In genomic region chr11:62550727-62551225, GRCm38 (mm10) we compare ENCODE assay signal across 8 mouse cellular contexts. TPM values are rescaled to one million over a fixed set of nuclear protein-coding genes. Genes with fewer than 3 reads are reported as not detected.
DNase-seq lines count a peak whose midpoint lies in the region; ATAC-seq and TF ChIP-seq lines count a peak whose summit lies in the region.

Gene Ubb (plus strand): TSS chr11:62551171.

- H3K9ac ChIP-seq in kidney, embryonic 14.5 days (ENCODE audit: low read depth, low read length), result peak within 1 kb of the TSS; percentile 92
- peak within 1 kb of the TSS; percentile 79 for H3K9ac ChIP-seq in limb, embryonic 15.5 days

- H3K4me1 ChIP-seq in bone marrow macrophage, adult 2 months (ENCODE audit: control insufficient read depth, insufficient read depth, low read length), result peaks cover 7% of the 10 kb centered on the region
- H3K4me1 ChIP-seq in embryonic fibroblast, embryonic 13.5 days (ENCODE audit: control insufficient read depth, insufficient read depth, low read length), result peaks cover 5% of the 10 kb centered on the region
- H3K4me1 ChIP-seq in kidney, embryonic 14.5 days (ENCODE audit: control insufficient read depth, insufficient read depth, low read length), result peaks cover 17% of the 10 kb centered on the region
- peaks cover 26% of the 10 kb centered on the region for H3K4me1 ChIP-seq in limb, embryonic 15.5 days

- peak; percentile 100 for DNase-seq in 416B (ENCODE audit: low read depth)
- DNase-seq in heart, adult 9 months (ENCODE audit: low spot score in 2 of 2), result peak; percentile 98 to 99
- peak; percentile 96 to 97 for DNase-seq in monocyte, adult 2 months (ENCODE audit: low read depth in 1 of 2, low spot score in 2 of 2)
- peak; percentile 99 for DNase-seq in spleen, postnatal 36 days (ENCODE audit: low spot score in 2 of 2)

- under 1% methylated on average over 38 of the region's 40 CpGs for WGBS in kidney, embryonic 14.5 days
- under 1% methylated on average over 40 of the region's 40 CpGs for WGBS in limb, embryonic 15.5 days

- H3K9me3 ChIP-seq in kidney, embryonic 14.5 days (ENCODE audit: control insufficient read depth, low read length), result no peaks in the 10 kb centered on the region
- H3K9me3 ChIP-seq in limb, embryonic 15.5 days, result no peaks in the 10 kb centered on the region

- peak within 1 kb of the TSS; percentile 100 for H3K27ac ChIP-seq in bone marrow macrophage, adult 2 months (ENCODE audit: insufficient read depth, low read depth, low read length)
- peak within 1 kb of the TSS; percentile 94 for H3K27ac ChIP-seq in embryonic fibroblast, embryonic 13.5 days (ENCODE audit: insufficient read depth, low read length)
- peak within 1 kb of the TSS; percentile 98 for H3K27ac ChIP-seq in kidney, embryonic 14.5 days (ENCODE audit: low read depth, low read length)
- peak within 1 kb of the TSS; percentile 98 for H3K27ac ChIP-seq in limb, embryonic 15.5 days

- H3K36me3 ChIP-seq in kidney, embryonic 14.5 days (ENCODE audit: control insufficient read depth, insufficient read depth, low read length), result peaks cover 26% of the 10 kb centered on the region
- H3K36me3 ChIP-seq in limb, embryonic 15.5 days, result peaks cover 20% of the 10 kb centered on the region; the same call in 1 of the 2 replicates

- no peak for TF ChIP-seq CTCF in bone marrow macrophage, adult 2 months (IDR thresholded peaks at IDR 0.05; ENCODE audit: low read depth, low read length)
- no peak for TF ChIP-seq CTCF in embryonic fibroblast, embryonic 13.5 days (IDR thresholded peaks at IDR 0.05; ENCODE audit: borderline replicate concordance, insufficient read depth, low read length)

- H3K4me2 ChIP-seq in kidney, embryonic 14.5 days (replicated peaks; ENCODE audit: low read depth, low read length), result peak within 1 kb of the TSS; percentile 90
- peak within 1 kb of the TSS; percentile 80 for H3K4me2 ChIP-seq in limb, embryonic 15.5 days

- peak; percentile 97 for ATAC-seq in kidney, embryonic 14.5 days (ENCODE audit: low FRiP score, low TSS enrichment)
- peak; percentile 97 for ATAC-seq in limb, embryonic 15.5 days (ENCODE audit: insufficient number of reproducible peaks, low FRiP score, low TSS enrichment, low read depth)

- TF ChIP-seq POLR2A in bone marrow macrophage, adult 2 months (IDR thresholded peaks at IDR 0.05; ENCODE audit: borderline replicate concordance, low read depth, low read length), result no peak
- peak; percentile 79 for TF ChIP-seq POLR2A in embryonic fibroblast, embryonic 13.5 days (IDR thresholded peaks at IDR 0.05; ENCODE audit: low read depth, low read length)

- H3K27me3 ChIP-seq in kidney, embryonic 14.5 days (ENCODE audit: control insufficient read depth, insufficient read depth, low read length), result no peaks in the 10 kb centered on the region
- no peaks in the 10 kb centered on the region for H3K27me3 ChIP-seq in limb, embryonic 15.5 days

- H3K4me3 ChIP-seq in bone marrow macrophage, adult 2 months (ENCODE audit: insufficient read depth, low read length), result peak within 1 kb of the TSS; percentile 79
- peak within 1 kb of the TSS; percentile 91 for H3K4me3 ChIP-seq in embryonic fibroblast, embryonic 13.5 days (ENCODE audit: insufficient read depth, low read length)
- peak within 1 kb of the TSS; percentile 78 for H3K4me3 ChIP-seq in kidney, embryonic 14.5 days (ENCODE audit: low read length)
- H3K4me3 ChIP-seq in limb, embryonic 15.5 days, result peak within 1 kb of the TSS; percentile 65

RNA-seq across cellular contexts. Expression of gene Ubb, which starts in this region (rescaled TPM):
- 902 and 1,063 TPM in 2 replicates for polyA plus RNA-seq in bone marrow macrophage, adult 2 months (2012; ENCODE audit: insufficient read depth, insufficient read length, missing spikeins)
- 493 and 593 TPM in 2 replicates for polyA plus RNA-seq in embryonic fibroblast, embryonic 13.5 days (2011; ENCODE audit: insufficient read length, low read depth, missing spikeins)
- polyA plus RNA-seq in kidney, embryonic 14.5 days (2014; fragmentation: Nextera tagmentation; extraction: Ambion mirVana), result 3,178 and 3,504 TPM in 2 replicates
- polyA plus RNA-seq in limb, embryonic 15.5 days (2015; fragmentation: Nextera tagmentation; extraction: Ambion mirVana), result 3,280 and 3,478 TPM in 2 replicates

Comparison
In these comparisons a context has a peak if more than half of its experiments do, and no peak if none do; other contexts are left out.
1. Peak in every context shown above with its lines: DNase-seq, ATAC-seq, H3K4me3 ChIP-seq and H3K27ac ChIP-seq.